Mouse (Mus musculus) intestine, embryonic 14.5 days (tissue): Measurements from ENCODE around the gene Anapc15-ps. TPM values are rescaled to one million over a fixed set of nuclear protein-coding genes. Genes with fewer than 3 reads are reported as not detected.

ENCODE experiments used
- ATAC-seq: fragments of 200-750 bp; cut with Nextera tagmentation; replicated peaks from 2 replicates; pipeline ENCODE4 v1.8.0; 2017; ENCODE audit warnings: low read depth, moderate number of reproducible peaks, moderate TSS enrichment, moderate library complexity; ENCODE audit not compliant: low FRiP score, low TSS enrichment
- DNase-seq: peaks from one replicate; pipeline ENCODE4 v3.0.0-alpha.2; 2018; ENCODE audit warnings: low spot score
- H3K27ac ChIP-seq: fragments of 300-500 bp; sonication (generic); 2 replicates; pipeline ENCODE4 v1.5.1; 2014; ENCODE audit warnings: low read depth, mild to moderate bottlenecking, control low read depth
- H3K27me3 ChIP-seq: fragments of 300-500 bp; sonication (generic); replicated peaks from 2 replicates; pipeline ENCODE4 v1.6.1; 2014; ENCODE audit warnings: low read length, control low read depth; ENCODE audit not compliant: control insufficient read depth, insufficient read depth
- H3K36me3 ChIP-seq: fragments of 300-500 bp; sonication (generic); 2 replicates; pipeline ENCODE4 v1.6.1; 2014; ENCODE audit warnings: low read length, control low read depth; ENCODE audit not compliant: control insufficient read depth, insufficient read depth
- H3K4me1 ChIP-seq: fragments of 300-500 bp; sonication (generic); replicated peaks from 2 replicates; pipeline ENCODE4 v1.6.1; 2014; ENCODE audit warnings: low read length, control low read depth, mixed read lengths; ENCODE audit not compliant: control insufficient read depth, insufficient read depth
- H3K4me2 ChIP-seq: fragments of 300-500 bp; sonication (generic); 2 replicates; pipeline ENCODE4 v1.6.1; 2014; ENCODE audit warnings: low read length
- H3K4me3 ChIP-seq: fragments of 300-500 bp; sonication (generic); 2 replicates; pipeline ENCODE4 v1.5.1; 2014; ENCODE audit warnings: low read depth, low read length, control low read depth, mixed read lengths
- H3K9ac ChIP-seq: fragments of 300-500 bp; sonication (generic); 2 replicates; pipeline ENCODE4 v1.6.1; 2014; ENCODE audit warnings: mild to moderate bottlenecking, low read length
- H3K9me3 ChIP-seq: fragments of 300-500 bp; sonication (generic); 2 replicates; pipeline ENCODE4 v1.6.1; 2016; ENCODE audit warnings: low read length, control low read depth; ENCODE audit not compliant: control insufficient read depth
- WGBS: fragments of 180-500 bp; shearing (Covaris S2); extraction: QIAGEN DNeasy Blood & Tissue Kit; methylation state at CpG from one replicate; pipeline ENCODE4 v1.1.7; 2014; 5-methylcytosine and 5-hydroxymethylcytosine counted together
- polyA plus RNA-seq: library from polyadenylated mRNA; unstranded; fragments of >200 nt; fragmentation: Nextera tagmentation; extraction: Ambion mirVana; gene quantifications from 2 replicates; pipeline ENCODE4 v1.2.1, GENCODE M21; 2014

Gene Anapc15-ps
- polyA plus RNA-seq, 1 experiment from 2014 or later = not detected

DNA sequence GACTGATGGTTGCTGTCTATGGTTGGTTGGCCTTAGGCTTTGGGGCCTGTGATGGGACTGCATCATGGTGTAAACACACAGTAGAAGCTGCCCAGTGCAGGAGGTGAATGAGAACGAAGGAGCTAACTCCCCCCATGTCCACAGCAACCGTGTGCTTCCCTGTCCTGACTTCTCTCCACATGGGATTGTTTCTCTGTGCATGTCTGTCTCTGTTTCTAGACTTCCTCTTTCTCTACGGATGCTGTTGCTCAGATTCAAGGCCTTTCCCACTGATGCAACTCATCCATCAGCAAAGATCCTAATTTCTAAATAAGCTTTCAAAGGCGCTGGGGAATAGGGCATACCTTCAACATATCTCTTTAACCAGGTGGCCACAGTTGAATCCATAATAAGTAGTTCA, 3.4 kb downstream of the Anapc15-ps start:
- H3K4me2 ChIP-seq = no peak overlapping the region
- no peak overlapping the region for H3K9ac ChIP-seq
- H3K9me3 ChIP-seq = no peaks in the 10 kb centered on the region
- no peak overlapping the region for H3K4me3 ChIP-seq
- no peaks in the 10 kb centered on the region for H3K27me3 ChIP-seq
- no peak overlapping the region for H3K27ac ChIP-seq
- DNase-seq = no peak
- no peaks in the 10 kb centered on the region for H3K36me3 ChIP-seq
- 81% methylated on average over 4 of the region's 4 CpGs for WGBS
- H3K4me1 ChIP-seq = no peaks in the 10 kb centered on the region
- no peak for ATAC-seq

DNA sequence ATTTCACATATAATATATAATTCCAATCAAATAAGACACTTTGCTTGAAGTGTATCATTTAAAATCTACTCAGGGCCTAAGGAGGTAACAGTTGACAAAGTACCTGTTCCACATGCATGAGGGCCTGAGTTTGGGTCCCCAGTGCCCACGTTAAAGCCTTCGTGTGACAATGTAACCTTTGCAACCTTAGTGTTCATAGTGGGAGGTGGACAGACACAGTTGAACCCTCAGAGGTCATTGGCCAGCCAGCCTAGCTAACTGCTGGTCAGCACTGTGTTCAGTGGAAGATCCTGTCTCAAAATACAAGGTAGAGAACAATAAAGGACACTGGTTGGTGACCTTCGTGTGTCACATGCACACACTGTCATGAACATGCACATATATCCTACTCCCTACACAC, 4.2 kb downstream of the Anapc15-ps start:
- Histone ChIP-seq H3K4me3 (no peak overlapping the region), H3K9ac (no peak overlapping the region), H3K36me3 (no peaks in the 10 kb centered on the region), H3K4me1 (no peaks in the 10 kb centered on the region), H3K27ac (no peak overlapping the region), H3K4me2 (no peak overlapping the region), H3K9me3 (no peaks in the 10 kb centered on the region), H3K27me3 (no peaks in the 10 kb centered on the region)
- no peak for ATAC-seq
- no peak for DNase-seq
- WGBS = 92% methylated on average over 3 of the region's 3 CpGs

DNA sequence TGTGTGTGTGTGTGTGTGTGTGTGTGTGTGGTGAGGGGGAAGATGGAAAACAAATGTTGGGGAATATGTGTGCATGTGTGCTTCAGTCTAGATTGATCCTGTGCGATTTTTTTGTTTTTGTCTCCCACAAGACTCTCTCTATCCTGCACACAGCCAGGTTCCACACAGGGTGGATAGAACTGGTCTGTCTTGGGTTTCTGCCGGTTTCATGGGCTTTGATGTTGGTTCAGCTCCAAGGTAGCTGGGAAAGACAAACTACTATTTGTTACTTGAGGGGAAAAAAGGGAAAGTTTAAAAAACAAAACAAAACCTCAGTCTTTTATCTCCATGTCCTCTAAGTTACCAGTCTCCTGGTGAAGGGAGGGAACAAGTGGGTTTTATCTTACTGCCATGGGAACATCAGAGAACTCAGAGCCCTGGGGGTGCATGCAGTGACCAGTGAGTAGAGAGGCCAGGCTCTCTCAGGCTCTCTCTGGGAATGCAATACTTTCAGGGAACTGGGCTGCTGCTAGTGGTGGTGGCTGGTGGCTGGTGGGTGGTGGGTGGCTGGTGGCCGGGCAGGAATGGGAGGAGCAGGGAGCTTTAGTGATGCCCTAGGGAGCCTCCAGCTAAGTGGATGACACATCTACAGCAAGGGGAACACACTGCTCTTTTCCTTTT, 5.8 kb downstream of the Anapc15-ps start:
- H3K27me3 ChIP-seq = no peaks in the 10 kb centered on the region
- WGBS = 69% methylated on average over 3 of the region's 3 CpGs
- no peak overlapping the region for H3K4me2 ChIP-seq
- H3K27ac ChIP-seq = no peak overlapping the region
- no peak overlapping the region for H3K9ac ChIP-seq
- H3K4me3 ChIP-seq = no peak overlapping the region
- ATAC-seq (no peak), DNase-seq (no peak)
- H3K36me3 ChIP-seq = no peaks in the 10 kb centered on the region
- H3K4me1 ChIP-seq = no peaks in the 10 kb centered on the region
- H3K9me3 ChIP-seq = no peaks in the 10 kb centered on the region

DNA sequence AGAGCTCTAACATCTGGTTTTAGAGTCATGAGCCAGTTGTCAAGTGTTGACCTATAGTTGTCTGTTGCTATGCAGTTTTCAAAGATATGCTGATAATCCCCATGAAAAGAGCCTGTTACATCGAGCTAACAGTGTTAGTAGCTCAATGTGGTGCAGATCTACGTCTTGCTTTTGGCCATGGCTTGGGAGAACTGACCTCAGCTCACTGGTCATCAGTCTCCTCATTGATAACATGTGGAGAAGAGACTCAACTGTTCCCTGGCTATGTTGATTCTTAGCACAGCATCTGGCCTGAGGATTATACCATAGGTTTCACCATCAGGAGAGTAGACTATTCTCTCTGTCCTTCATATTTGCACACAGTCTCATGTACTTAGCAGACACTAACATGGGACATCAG, 6.5 kb downstream of the Anapc15-ps start:
- Histone ChIP-seq H3K27me3 (no peaks in the 10 kb centered on the region), H3K9me3 (no peaks in the 10 kb centered on the region), H3K9ac (no peak overlapping the region), H3K27ac (no peak overlapping the region), H3K4me2 (no peak overlapping the region), H3K4me3 (no peak overlapping the region), H3K36me3 (no peaks in the 10 kb centered on the region), H3K4me1 (no peaks in the 10 kb centered on the region)
- WGBS = 78% methylated on average over 2 of the region's 2 CpGs
- ATAC-seq (no peak), DNase-seq (no peak)

DNA sequence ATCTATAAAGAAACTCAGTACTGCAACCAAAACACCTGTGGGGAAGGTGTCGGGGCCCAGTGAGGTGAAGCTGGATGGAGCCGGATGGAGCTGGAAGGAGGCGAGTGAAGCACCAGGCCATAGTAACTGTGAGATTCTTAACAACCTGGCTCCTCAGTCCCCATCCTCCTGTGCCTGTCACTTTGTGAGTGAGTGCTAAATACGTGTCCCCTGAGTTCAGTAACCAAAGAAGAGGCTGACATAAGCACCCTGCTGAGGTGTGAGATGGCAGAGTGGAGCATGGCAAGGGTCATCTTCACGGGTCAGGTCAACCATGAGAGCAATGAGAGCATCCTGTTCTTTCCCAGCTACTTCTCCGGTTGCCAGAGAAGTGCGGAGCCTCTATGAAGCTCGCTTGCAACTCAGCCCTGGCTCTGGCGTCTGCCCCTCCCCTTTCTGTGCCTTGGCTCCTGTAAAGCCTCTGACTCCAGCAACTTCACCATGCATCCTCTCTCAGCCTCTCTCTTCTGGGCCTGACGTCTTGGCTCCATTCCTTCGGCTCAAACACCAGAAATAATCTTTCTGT, 7.7 kb downstream of the Anapc15-ps start:
- H3K4me3 ChIP-seq = no peak overlapping the region
- H3K4me1 ChIP-seq = no peaks in the 10 kb centered on the region
- ATAC-seq (no peak), DNase-seq (no peak)
- WGBS = 36% methylated on average over 11 of the region's 11 CpGs
- no peak overlapping the region for H3K27ac ChIP-seq
- H3K27me3 ChIP-seq = no peaks in the 10 kb centered on the region
- no peak overlapping the region for H3K4me2 ChIP-seq
- no peak overlapping the region for H3K9ac ChIP-seq
- no peaks in the 10 kb centered on the region for H3K36me3 ChIP-seq
- H3K9me3 ChIP-seq = no peaks in the 10 kb centered on the region

DNA sequence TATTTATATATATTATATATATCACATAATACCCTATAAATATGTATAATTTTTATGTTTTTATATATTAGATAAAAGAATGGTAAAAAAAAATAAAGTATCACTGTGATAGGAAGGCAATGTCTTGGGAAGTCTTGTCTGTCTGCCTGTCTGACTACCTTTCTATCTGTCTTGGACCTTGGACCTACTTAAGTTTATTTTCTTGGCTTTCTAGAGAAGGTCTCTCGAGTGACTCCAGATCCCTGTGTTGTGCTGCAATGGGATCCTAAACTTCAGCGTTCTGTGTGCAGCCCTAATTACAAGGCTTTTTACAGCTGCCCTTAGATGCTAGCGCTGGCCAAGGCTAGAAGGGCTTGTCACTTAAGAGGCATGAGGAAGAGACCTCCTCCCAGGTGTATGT, 8.6 kb downstream of the Anapc15-ps start:
- Histone ChIP-seq H3K4me3 (no peak overlapping the region), H3K9ac (no peak overlapping the region), H3K4me1 (no peaks in the 10 kb centered on the region), H3K27me3 (no peaks in the 10 kb centered on the region), H3K36me3 (no peaks in the 10 kb centered on the region), H3K4me2 (no peak overlapping the region), H3K9me3 (no peaks in the 10 kb centered on the region), H3K27ac (no peak overlapping the region)
- no peak for DNase-seq
- WGBS = 59% methylated on average over 3 of the region's 3 CpGs
- ATAC-seq = no peak

DNA sequence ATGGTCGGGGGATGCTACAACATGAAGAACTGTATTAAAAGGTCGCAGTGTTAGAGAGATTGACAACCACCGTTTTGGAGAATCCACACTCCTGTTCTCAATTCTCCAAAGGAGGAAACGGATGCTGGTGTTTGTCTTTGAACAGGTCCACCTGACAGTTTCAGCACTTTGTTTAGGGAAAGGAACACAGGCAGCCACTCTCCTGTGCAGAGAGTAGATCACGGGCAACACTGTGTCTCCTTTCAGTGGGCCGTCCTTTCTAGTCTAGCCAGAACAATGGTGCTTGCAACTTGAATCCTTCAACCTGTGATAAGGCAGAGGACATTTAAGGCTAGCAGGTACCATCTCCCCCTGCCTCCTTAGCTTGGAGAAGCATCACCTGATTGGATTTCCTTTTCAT, 12.9 kb downstream of the Anapc15-ps start:
- 32% methylated on average over 6 of the region's 6 CpGs for WGBS

DNA sequence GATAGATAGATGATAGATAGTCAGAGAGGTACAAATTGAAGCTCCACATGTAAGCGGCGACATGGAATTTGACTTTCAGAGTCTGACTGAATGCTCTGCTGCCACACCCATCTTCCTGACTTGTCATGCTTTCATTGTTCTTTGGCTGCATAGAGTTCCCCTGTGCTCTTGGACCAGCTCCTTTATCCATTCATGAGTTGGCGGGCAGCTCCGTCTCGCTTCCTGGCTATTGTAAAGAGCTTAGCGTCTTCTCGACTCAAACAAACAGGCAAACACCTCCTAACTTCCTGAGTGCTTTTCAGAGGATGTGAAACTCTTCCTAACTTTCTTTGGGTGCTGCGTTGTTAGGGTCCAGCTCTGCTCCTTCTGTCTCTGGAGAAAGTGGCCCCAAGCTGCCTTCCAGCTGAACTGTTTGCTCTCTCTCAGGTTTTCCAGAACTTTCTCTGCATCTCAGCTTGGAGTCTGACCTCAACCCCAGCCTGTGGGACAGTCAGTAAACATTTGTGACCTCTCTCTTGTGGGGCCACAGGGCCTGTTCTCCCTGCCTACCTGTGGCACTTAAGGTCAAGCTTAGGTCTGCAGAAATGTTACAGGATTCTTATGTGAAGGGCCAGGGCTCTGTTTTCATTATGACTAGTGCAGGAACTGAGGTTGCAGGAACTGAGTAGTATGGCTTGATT, 13.6 kb downstream of the Anapc15-ps start:
- ATAC-seq (no peak), DNase-seq (no peak)
- H3K27me3 ChIP-seq = no peaks in the 10 kb centered on the region
- H3K27ac ChIP-seq = no peak overlapping the region
- no peak overlapping the region for H3K4me2 ChIP-seq
- H3K9ac ChIP-seq = no peak overlapping the region
- H3K4me1 ChIP-seq = no peaks in the 10 kb centered on the region
- H3K9me3 ChIP-seq = no peaks in the 10 kb centered on the region
- WGBS = 62% methylated on average over 8 of the region's 8 CpGs
- no peaks in the 10 kb centered on the region for H3K36me3 ChIP-seq
- H3K4me3 ChIP-seq = no peak overlapping the region

More for the DNA sequence above, 12.9 kb downstream of the Anapc15-ps start:
- no peak overlapping the region for H3K4me3 ChIP-seq
- H3K27ac ChIP-seq = no peak overlapping the region
- H3K4me2 ChIP-seq = no peak overlapping the region
- no peak overlapping the region for H3K9ac ChIP-seq
- no peaks in the 10 kb centered on the region for H3K36me3 ChIP-seq
- H3K4me1 ChIP-seq = no peaks in the 10 kb centered on the region
- H3K27me3 ChIP-seq = no peaks in the 10 kb centered on the region
- H3K9me3 ChIP-seq = no peaks in the 10 kb centered on the region
- DNase-seq (no peak), ATAC-seq (no peak)
